In the genomic region with DNA sequence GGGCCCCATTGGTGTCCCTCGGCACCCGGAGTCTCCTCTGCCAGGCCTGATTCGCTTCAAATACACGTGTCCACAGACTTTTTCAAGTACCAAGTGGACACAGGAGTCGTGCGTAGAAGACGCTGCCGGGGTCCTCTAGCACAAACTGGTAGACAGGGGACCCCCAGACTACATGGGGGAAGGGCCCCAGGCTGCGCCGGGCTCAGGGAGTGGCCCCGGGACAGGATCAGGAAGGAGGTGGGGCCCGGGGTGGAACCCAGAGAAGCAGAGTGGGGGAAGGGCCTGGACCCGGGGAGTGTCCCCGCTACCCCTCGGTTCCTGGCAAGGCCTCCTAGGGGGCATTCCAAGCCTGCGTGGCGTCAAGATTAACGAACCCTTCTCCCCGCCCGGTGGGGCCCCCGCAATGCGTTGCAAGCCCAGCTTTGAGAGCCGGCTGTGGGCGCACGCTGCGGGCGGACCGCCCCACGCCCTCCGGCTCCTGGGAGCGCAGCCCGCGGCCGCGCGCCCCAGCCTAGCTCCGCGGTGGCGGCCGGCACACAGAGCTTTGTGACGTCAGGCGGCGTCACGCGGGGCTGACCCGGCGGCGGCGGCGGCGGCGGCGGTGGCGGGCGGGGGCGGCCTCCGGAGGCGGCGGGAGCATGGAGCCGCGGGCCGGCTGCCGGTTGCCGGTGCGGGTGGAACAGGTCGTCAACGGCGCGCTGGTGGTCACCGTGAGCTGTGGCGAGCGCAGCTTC, we compare ENCODE assay signal across 8 mouse cellular contexts. TPM values are rescaled to one million over a fixed set of nuclear protein-coding genes. Genes with fewer than 3 reads are reported as not detected.
DNase-seq lines count a peak whose midpoint lies in the region; ATAC-seq and TF ChIP-seq lines count a peak whose summit lies in the region.

Gene Pwwp2b, plus strand, starts transcription at position 602 of the 734 bp plus-strand sequence.

- peak within 1 kb of the TSS; percentile 95 for H3K4me2 ChIP-seq in embryonic facial prominence, embryonic 12.5 days (replicated peaks)
- peak within 1 kb of the TSS; percentile 96 for H3K4me2 ChIP-seq in kidney, embryonic 14.5 days (replicated peaks; ENCODE audit: low read depth, low read length)

- peak within 1 kb of the TSS; percentile 37; the same call in 1 of the 2 replicates for H3K27ac ChIP-seq in embryonic facial prominence, embryonic 12.5 days
- H3K27ac ChIP-seq in heart, embryonic 10.5 days, result peak within 1 kb of the TSS; percentile 98
- peak within 1 kb of the TSS; percentile 63 for H3K27ac ChIP-seq in kidney, embryonic 14.5 days (ENCODE audit: low read depth, low read length)
- peak within 1 kb of the TSS; percentile 65 for H3K27ac ChIP-seq in liver, adult 2 months (replicated peaks; ENCODE audit: insufficient read depth, low read depth, low read length)

- no peak for TF ChIP-seq CTCF in liver, adult 2 months (IDR thresholded peaks at IDR 0.05; ENCODE audit: low read depth, low read length)

- peaks cover 38% of the 10 kb centered on the region for H3K27me3 ChIP-seq in erythroblast, embryonic 14.5 days (ENCODE audit: control insufficient read depth)
- peaks cover 10% of the 10 kb centered on the region; the same call in 1 of the 2 replicates for H3K27me3 ChIP-seq in embryonic facial prominence, embryonic 12.5 days
- H3K27me3 ChIP-seq in heart, embryonic 10.5 days (ENCODE audit: insufficient read depth, poor library complexity, severe bottlenecking), result no peaks in the 10 kb centered on the region
- H3K27me3 ChIP-seq in kidney, embryonic 14.5 days (ENCODE audit: control insufficient read depth, insufficient read depth, low read length), result peaks cover 4% of the 10 kb centered on the region
- no peaks in the 10 kb centered on the region for H3K27me3 ChIP-seq in liver, adult 2 months (ENCODE audit: control insufficient read depth, insufficient read depth, low read length)

- under 1% methylated on average over 70 of the region's 72 CpGs for WGBS in embryonic facial prominence, embryonic 12.5 days
- under 1% methylated on average over 71 of the region's 72 CpGs for WGBS in heart, embryonic 10.5 days
- WGBS in kidney, embryonic 14.5 days, result under 1% methylated on average over 70 of the region's 72 CpGs
- 2% methylated on average over 72 of the region's 72 CpGs for WGBS in liver, adult 2 months

- H3K4me3 ChIP-seq in erythroblast, embryonic 14.5 days (replicated peaks), result peak within 1 kb of the TSS; percentile 56
- peak within 1 kb of the TSS; percentile 66 for H3K4me3 ChIP-seq in embryonic facial prominence, embryonic 12.5 days
- peak within 1 kb of the TSS; percentile 83 for H3K4me3 ChIP-seq in heart, embryonic 10.5 days
- peak within 1 kb of the TSS; percentile 65 for H3K4me3 ChIP-seq in kidney, embryonic 14.5 days (ENCODE audit: low read length)
- H3K4me3 ChIP-seq in liver, adult 2 months (ENCODE audit: insufficient read depth, low read depth, low read length), result peak within 1 kb of the TSS; percentile 60

- no peak for ATAC-seq in erythroblast, adult 5-6 weeks (replicated peaks; ENCODE audit: low FRiP score, poor library complexity, severe bottlenecking)
- peak; percentile 50; the same call in 1 of the 2 replicates for ATAC-seq in embryonic facial prominence, embryonic 12.5 days (ENCODE audit: insufficient number of reproducible peaks, insufficient read depth, low FRiP score, low TSS enrichment)
- peak; percentile 80 for ATAC-seq in kidney, embryonic 14.5 days (ENCODE audit: low FRiP score, low TSS enrichment)
- ATAC-seq in monocyte, adult 5-6 weeks (replicated peaks; ENCODE audit: insufficient number of reproducible peaks, low FRiP score, low TSS enrichment, poor library complexity, severe bottlenecking), result peak; percentile 48; the same call in 1 of the 2 replicates

- H3K36me3 ChIP-seq in erythroblast, embryonic 14.5 days (ENCODE audit: control insufficient read depth), result no peaks in the 10 kb centered on the region
- H3K36me3 ChIP-seq in embryonic facial prominence, embryonic 12.5 days, result no peaks in the 10 kb centered on the region
- H3K36me3 ChIP-seq in heart, embryonic 10.5 days, result no peaks in the 10 kb centered on the region
- no peaks in the 10 kb centered on the region for H3K36me3 ChIP-seq in kidney, embryonic 14.5 days (ENCODE audit: control insufficient read depth, insufficient read depth, low read length)
- H3K36me3 ChIP-seq in liver, adult 2 months (ENCODE audit: control insufficient read depth, insufficient read depth, low read length), result no peaks in the 10 kb centered on the region

- no peaks in the 10 kb centered on the region for H3K9me3 ChIP-seq in erythroblast, embryonic 14.5 days (ENCODE audit: control insufficient read depth, low read length)
- no peaks in the 10 kb centered on the region for H3K9me3 ChIP-seq in embryonic facial prominence, embryonic 12.5 days
- no peaks in the 10 kb centered on the region for H3K9me3 ChIP-seq in heart, embryonic 10.5 days
- no peaks in the 10 kb centered on the region for H3K9me3 ChIP-seq in kidney, embryonic 14.5 days (ENCODE audit: control insufficient read depth, low read length)

- peak; percentile 58; the same call in 1 of the 2 replicates for TF ChIP-seq POLR2A in liver, adult 2 months (IDR thresholded peaks at IDR 0.05; ENCODE audit: extremely low read depth, insufficient read depth, low read length)

- peak; percentile 85 for DNase-seq in heart, embryonic 10.5 days (ENCODE audit: low spot score)
- DNase-seq in liver, adult 2 months (ENCODE audit: extremely low read depth, low read depth, low spot score), result peak; percentile 54
- peak; percentile 27 to 55 for DNase-seq in spleen, postnatal 14 days (ENCODE audit: low spot score in 2 of 2)

- peaks cover 27% of the 10 kb centered on the region for H3K4me1 ChIP-seq in erythroblast, embryonic 14.5 days (ENCODE audit: control insufficient read depth)
- H3K4me1 ChIP-seq in embryonic facial prominence, embryonic 12.5 days, result peaks cover 40% of the 10 kb centered on the region
- peaks cover 84% of the 10 kb centered on the region for H3K4me1 ChIP-seq in heart, embryonic 10.5 days
- peaks cover 50% of the 10 kb centered on the region for H3K4me1 ChIP-seq in kidney, embryonic 14.5 days (ENCODE audit: control insufficient read depth, insufficient read depth, low read length)
- peaks cover 12% of the 10 kb centered on the region for H3K4me1 ChIP-seq in liver, adult 2 months (ENCODE audit: control insufficient read depth, insufficient read depth, low read length)

- H3K79me2 ChIP-seq in liver, adult 2 months (ENCODE audit: control insufficient read depth, insufficient read depth, low read length), result no peaks in the 10 kb centered on the region

- H3K9ac ChIP-seq in embryonic facial prominence, embryonic 12.5 days, result peak within 1 kb of the TSS; percentile 73
- H3K9ac ChIP-seq in kidney, embryonic 14.5 days (ENCODE audit: low read depth, low read length), result peak within 1 kb of the TSS; percentile 80
- H3K9ac ChIP-seq in liver, adult 2 months (ENCODE audit: low read depth, low read length), result peak within 1 kb of the TSS; percentile 93

RNA-seq across cellular contexts. Expression of gene Pwwp2b, which starts in this region (rescaled TPM):
- 0.04 TPM in 1 of 2 replicates, not detected in the other for polyA plus RNA-seq in erythroblast, embryonic 14.5 days (2012)
- 0.42 and 2.7 TPM in 2 replicates for total RNA-seq in erythroblast, adult 5-6 weeks (2015; ENCODE audit: low replicate concordance)
- total RNA-seq in erythroblast, adult 5-6 weeks (2017; ENCODE audit: low replicate concordance), result 0.42 TPM in 1 of 2 replicates, not detected in the other
- polyA plus RNA-seq in embryonic facial prominence, embryonic 12.5 days (2016; fragmentation: Nextera tagmentation; extraction: Ambion mirVana), result 10.1 and 10.8 TPM in 2 replicates
- polyA plus RNA-seq in heart, embryonic 10.5 days (2016; fragmentation: Nextera tagmentation; extraction: Ambion mirVana), result 10.5 and 11.1 TPM in 2 replicates
- polyA plus RNA-seq in kidney, embryonic 14.5 days (2014; fragmentation: Nextera tagmentation; extraction: Ambion mirVana), result 5.3 and 7.3 TPM in 2 replicates
- 0.65 and 0.74 TPM in 2 replicates for total RNA-seq in liver, adult 2 months (2014; rRNA removed)
- polyA plus RNA-seq in liver, adult 2 months (2012; rRNA removed), result 2.1 TPM in 2 replicates
- total RNA-seq in monocyte, adult 5-6 weeks (2017), result 1.4 to 4.4 TPM (median 2.5 TPM) in 3 replicates

Comparison
In these comparisons a context has a peak if more than half of its experiments do, and no peak if none do; other contexts are left out.
1. H3K27ac ChIP-seq: peak in every context shown above with its lines; median percentile 98 in heart, embryonic 10.5 days; 65 in liver, adult 2 months; 63 in kidney, embryonic 14.5 days; 37 in embryonic facial prominence, embryonic 12.5 days.